Mouse (Mus musculus) common myeloid progenitor, adult 5-6 weeks (primary cell): ENCODE measurements at regions not wholly inside any gene's neighbourhood (a gene's known extent, or its start where the extent isn't known, plus 50 kb on each side); places are given as distances from the start of the nearest gene placed in this dataset.

Experiments used
- ATAC-seq: replicated peaks from 2 replicates; pipeline ENCODE4 v1.8.0; 2016; ENCODE audit warnings: low read depth, mild to moderate bottlenecking, moderate TSS enrichment, inconsistent platforms; ENCODE audit not compliant: poor library complexity, severe bottlenecking

GRCm38 (mm10) chr4:107736866-107737265, 52.8 kb upstream of the Dmrtb1 start:
- ATAC-seq, result no peak

GRCm38 (mm10) chr4:107737907-107738306, 53.9 kb upstream of the Dmrtb1 start:
- ATAC-seq, result peak; percentile 95

- ATAC-seq, result no peak
Observed at GRCm38 (mm10) chr4:107738776-107739175, 54.7 kb upstream of the Dmrtb1 start.

GRCm38 (mm10) chr4:107739789-107740405, 55.9 kb upstream of the Dmrtb1 start:
- ATAC-seq, result no peak

GRCm38 (mm10) chr4:107743646-107744045, 58.4 kb upstream of the Lrp8 start:
- ATAC-seq, result no peak

- ATAC-seq, result no peak
Observed at GRCm38 (mm10) chr4:107746366-107746765, 55.7 kb upstream of the Lrp8 start.

GRCm38 (mm10) chr4:107746923-107747431, 55.1 kb upstream of the Lrp8 start:
- no peak for ATAC-seq

- no peak for ATAC-seq
Observed at GRCm38 (mm10) chr4:107747454-107747853, 54.6 kb upstream of the Lrp8 start.

- peak; percentile 48 for ATAC-seq
Observed at GRCm38 (mm10) chr4:107747907-107748628, 54.0 kb upstream of the Lrp8 start.

- ATAC-seq, result no peak
Observed at GRCm38 (mm10) chr4:107749045-107749444, 53.0 kb upstream of the Lrp8 start.

GRCm38 (mm10) chr4:107750017-107750416, 52.0 kb upstream of the Lrp8 start:
- ATAC-seq, result no peak
